Mouse (Mus musculus) adrenal gland, adult 2 months (tissue): ENCODE measurements around the gene Fem1b. TPM values are rescaled to one million over a fixed set of nuclear protein-coding genes. Genes with fewer than 3 reads are reported as not detected.
"Not testable (repeated sequence)": the region's sequence is repeated elsewhere in the genome, so short reads cannot be mapped to it uniquely, and the experiment has no call there.

Experiments used
- DNase-seq: peaks from one replicate; pipeline ENCODE4 v3.0.0; 2021
- polyA plus RNA-seq: library from polyadenylated mRNA; depleted of rRNA; stranded (reverse); fragments of >200 nt; gene quantifications from 2 replicates; pipeline ENCODE4 v1.2.3, GENCODE M21; 2012
- total RNA-seq, 2 experiments: library from RNA; stranded (reverse); gene quantifications; 2 replicates each; pipeline ENCODE4 v1.2.3; 2021

Fem1b gene
- total and polyA plus RNA-seq, 3 experiments = 8.1 to 33.8 (median 31.6) TPM

DNA sequence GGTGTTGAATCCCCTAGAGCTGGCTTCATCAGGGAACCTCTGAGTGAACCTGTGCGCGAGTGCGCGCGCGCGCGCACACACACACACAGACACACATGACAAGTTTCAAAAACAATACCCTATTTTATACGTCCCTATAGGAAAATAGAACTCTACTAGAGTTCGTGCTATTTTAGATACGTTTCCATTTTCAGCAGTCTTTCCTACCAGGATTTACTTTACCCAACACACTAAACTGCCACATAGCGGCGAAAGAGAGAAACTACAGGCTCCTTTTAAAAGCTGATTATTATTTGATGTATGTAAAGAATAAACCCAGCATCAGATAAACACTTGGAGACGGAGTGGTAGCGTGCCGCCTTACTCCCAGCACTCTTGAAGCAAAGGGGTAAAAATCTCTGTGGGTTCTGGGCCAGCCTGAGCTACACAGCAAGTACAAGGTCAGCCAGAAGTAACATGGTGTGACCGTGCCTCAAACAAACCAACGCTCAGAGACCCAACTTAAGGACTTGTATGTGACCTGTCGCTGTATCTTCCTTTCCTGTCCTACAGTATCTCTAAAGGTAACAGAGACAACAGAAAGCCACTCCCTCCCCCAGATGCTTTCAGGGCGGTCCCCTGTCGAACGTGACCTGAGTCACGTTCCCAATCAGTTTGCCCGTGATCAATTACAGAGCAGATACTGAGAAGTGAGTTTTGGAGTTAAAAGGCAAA lies 16.4 kb upstream of the Fem1b start:
- no peak for DNase-seq

DNA sequence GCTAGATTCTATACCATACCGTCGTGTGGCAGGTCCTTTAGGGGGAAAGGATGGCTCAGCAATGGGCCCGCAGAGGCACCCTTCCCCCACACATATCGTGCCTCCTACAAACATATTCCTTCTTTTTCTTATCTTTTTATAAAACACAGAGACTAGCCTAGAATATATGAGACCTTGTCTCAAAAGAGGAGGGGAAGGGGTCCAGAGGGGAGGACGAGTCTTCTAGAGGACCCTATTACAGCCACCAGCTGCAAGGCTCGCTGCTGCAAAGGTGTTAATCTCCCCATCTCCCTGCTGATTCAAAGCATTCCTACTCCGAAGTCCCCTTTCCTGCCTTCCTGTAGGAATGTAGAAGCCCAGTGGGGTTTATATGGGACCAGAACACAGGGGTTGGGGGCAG lies 14.7 kb upstream of the Fem1b start:
- DNase-seq = no peak

DNA sequence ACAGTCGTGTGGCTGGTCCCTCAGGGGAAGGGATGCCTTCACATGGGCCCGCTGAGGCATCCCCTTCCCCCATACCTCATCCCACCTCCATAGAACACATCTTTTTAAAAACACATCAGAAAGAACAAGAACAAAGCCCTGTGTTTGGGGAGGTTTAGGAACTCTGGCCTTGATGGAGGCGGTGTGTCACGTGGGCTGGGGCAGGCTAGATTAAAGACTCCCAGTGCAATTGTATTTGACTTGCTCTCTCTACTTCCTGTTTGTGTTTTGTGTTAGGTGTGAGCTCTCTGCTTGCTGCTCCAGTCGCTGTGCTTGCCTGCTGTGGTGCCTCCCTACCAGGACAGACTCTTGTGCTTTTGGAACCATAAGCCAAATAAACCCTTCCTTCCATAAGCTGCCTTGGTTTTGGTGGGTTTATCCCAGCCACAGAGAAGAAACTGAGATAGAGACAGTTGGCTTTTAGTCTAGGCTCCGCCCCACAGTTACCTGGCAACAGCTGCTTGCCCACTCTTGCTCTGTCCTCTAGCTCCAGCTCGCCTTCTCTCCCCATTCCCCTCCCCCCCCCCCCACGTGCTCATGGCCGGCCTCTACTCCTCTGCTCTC lies 14.2 kb upstream of the Fem1b start:
- DNase-seq = no peak

DNA sequence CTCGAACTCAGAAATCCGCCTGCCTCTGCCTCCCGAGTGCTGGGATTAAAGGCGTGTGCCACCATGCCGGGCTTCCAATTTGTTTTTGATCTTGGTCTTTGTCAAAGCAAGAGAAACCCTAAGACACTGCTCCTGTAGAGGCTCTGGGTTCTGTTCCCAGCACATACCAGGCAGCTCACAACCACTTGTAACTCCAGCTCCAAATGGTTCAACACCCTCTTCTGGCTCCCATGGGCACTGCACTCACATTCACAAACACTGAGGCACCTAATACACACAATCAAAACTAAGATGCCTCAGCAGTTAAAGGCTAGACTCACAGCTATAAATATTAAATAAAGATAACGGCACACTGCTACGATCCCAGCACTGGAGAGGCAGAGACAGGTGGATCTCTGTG lies 10.1 kb upstream of the Fem1b start:
- no peak for DNase-seq

DNA sequence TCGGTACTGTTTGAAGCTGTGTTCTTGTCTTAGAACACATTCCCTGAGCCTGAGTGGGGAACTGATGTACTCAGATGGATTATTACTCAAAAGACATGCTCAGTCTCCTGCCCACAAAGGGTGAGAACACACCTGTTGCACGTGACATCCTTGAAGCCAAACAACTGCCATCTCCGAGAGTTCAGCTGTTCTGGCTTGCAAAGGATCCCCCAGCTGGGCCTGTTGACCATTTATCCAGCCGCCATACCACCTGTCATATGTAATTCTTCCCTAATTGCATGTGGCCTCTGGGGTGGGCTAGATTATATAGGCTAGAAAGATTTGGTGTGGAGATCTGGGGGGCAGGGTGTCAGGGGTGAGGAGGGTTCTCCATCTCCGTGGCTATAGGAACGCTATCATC lies 9.1 kb upstream of the Fem1b start:
- no peak for DNase-seq

DNA sequence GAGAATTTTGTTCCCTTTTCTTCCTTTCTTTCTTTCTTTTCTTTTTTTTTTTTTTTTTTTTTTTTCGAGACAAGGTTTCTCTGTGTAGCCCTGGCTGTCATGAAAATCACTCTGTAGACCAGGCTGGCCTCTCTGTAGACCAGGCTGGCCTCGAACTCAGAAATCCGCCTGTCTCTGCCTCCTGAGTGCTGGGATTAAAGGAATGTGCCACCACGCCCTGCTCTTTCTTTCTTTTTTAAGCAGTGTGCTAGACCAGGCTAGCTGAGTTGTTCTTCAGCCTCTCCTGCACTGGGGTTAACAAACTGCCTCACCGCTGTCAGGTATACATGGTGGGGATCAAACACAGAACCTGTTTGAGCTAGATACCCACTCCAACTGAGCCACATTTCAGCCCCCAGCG lies 8.2 kb upstream of the Fem1b start:
- DNase-seq = not testable (repeated sequence)

DNA sequence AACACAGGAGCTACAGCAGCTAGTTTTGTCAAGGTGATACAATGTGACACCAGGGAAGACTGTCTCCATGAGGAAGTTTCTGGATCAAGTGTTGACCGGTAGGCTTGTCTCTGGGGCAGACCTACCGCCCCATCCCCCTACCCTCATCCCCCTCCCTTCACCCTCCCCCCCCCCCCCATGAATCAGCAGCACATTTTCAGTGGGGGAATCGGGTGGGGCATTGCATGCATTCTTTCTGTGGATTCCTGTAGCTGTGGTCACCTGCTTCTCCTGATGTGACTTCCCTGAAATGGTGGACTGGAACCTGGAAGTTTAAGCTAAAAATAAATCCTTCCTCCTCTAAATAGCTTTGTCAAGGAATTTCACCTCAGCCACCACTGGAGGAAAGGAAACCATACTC lies 7.8 kb upstream of the Fem1b start:
- no peak for DNase-seq

DNA sequence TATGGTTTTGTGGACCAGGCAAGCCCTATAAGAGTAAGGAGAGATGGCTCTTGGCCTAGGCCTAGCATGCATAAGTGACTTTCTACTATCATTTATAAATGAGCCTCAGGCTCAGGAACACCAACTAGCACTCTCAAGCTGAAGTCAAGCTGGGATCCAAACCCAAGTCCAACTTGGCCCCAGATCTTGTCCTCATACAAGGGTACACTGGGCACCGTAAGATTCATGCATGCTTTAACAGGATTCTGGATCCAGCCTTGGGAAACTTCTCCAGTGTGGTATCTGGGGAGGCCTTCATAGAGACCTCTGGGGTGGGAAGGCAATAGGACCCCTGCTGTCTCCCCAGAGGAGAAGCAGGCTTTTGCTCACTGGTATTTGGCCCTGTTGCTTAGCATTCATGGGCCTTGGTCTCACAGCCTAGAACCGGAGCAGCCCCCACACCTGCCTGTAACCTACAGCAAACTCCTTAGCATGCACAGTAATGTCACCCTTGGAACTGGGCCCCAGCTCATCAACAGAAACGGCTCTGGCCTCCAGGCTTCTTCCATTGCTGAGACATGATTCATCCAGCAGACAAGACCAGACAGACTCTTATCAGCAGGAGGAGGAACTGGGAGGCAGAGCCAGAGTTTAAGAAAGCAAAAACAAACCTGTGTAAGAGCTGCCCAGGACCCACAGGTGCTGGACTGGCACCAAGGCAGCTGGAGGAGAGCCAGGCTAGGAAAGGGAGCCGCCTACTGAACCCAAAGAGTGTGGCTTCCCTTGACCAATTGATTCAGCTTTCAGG lies 6.3 kb upstream of the Fem1b start:
- DNase-seq = peak; percentile 30

DNA sequence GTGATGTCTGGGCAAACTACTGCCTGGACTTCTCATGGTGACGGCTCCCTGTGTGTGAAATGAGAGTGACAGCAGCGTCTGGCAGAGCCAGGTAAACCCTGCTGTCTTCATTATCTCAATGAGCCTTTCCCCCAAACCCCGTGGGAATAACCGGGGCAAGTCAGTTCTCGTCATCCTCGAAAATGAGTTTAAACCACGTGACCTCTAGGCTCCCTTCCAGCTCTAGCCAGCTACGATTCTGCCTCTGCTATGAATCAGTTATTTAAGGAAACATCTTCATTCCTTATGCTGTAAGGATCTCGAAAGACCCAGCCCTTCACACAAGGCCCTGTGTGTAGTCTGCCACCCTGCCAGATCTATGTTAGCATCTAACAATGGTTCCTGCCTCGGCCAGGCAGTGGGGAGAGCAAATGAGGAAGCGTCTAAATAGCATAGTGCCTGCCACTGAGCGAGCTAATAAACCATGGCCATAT lies 5.4 kb upstream of the Fem1b start:
- no peak for DNase-seq

DNA sequence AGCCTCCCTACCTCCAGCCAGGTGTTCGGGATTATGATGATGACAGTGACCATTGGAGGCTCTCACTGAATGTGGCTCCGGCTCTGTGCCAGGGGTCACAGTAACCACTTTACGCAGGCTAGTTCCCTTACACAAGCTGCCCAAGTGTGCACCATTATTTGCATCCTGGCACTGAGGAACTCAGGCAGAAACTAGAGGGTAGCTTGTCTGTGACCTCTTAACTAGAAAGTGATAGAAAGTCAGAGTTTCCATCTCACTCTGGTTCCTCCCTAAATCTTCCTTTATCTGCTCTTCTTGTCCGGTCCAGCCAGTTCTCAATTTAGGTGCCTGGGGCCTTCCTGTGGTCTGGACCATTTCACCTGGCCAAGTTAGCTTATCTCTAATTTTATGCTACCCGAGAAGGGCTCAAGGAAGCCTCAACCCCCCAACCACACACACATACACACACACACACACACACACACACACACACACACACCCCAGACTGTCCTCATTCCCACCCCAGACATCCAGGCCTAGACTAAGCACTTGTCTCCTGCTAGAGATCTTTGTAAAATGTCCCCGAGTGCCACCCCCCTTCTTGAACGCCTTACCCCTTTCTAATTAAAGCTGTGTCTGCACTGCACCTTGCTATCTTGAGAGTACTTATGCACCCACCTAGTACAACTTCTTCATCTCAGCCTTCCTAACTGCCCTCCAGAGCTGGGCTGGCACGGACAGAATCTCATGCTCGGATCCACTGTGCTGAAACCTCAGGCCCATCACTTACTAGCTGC lies 4.8 kb upstream of the Fem1b start:
- DNase-seq = no peak

DNA sequence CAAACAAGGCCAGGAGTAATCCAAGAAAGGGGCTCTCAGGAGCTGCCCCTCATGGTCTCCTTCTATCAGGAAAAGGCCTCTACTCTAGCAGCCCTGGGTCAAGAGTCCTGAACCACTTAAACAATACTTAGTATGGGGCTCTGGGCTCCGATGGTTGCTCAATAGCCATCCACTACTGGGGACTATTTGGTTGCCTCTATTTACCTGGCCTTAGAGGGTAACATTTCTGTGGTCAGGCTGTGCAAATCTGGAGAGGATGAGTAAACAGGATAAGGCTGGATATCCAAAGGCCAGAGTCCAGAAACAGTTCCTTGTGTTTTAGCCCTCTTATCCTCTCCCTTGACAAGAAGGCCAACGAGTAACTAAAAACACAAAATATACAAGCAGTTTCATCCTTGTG lies 3.0 kb upstream of the Fem1b start:
- no peak for DNase-seq

DNA sequence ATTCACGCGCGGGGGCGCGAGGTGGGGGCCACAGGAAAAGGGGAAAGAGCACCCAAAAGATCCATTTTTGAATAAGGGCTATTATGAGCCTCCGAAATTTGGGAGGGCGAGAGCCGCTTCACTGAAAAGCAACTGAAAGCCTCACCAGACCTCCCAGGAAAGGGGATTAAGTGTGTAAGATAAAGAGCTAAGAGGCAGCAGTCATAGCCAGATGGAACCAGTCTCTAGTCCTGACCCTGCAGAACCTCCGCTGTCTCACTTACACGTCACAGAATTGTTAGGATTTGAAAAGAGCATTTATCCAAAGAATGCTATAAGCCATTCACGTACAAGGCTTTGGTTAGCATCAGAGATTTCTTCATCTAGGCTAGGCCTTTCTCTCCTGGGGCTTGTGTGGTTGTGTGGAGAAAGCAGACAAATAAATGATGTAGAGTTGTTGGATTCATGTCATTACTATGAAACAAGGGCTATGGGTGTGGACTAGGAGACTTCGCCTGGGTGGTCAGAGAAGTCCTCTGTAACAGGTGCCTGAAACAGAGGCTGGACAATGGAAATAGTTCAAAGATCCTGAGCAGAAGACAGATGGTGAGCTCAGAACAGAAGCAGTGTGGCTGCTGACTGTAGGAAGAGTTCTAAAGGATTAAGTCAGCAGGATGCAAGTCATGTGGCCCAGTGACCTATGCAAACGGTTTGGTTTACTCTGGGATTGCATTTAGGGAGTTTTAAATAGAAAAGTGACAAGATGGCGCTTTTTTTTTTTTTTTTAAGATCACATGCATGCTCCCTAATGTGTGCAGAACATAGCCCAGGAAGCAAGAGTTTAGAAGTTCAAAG lies 699 bp upstream of the Fem1b start:
- DNase-seq = no peak

DNA sequence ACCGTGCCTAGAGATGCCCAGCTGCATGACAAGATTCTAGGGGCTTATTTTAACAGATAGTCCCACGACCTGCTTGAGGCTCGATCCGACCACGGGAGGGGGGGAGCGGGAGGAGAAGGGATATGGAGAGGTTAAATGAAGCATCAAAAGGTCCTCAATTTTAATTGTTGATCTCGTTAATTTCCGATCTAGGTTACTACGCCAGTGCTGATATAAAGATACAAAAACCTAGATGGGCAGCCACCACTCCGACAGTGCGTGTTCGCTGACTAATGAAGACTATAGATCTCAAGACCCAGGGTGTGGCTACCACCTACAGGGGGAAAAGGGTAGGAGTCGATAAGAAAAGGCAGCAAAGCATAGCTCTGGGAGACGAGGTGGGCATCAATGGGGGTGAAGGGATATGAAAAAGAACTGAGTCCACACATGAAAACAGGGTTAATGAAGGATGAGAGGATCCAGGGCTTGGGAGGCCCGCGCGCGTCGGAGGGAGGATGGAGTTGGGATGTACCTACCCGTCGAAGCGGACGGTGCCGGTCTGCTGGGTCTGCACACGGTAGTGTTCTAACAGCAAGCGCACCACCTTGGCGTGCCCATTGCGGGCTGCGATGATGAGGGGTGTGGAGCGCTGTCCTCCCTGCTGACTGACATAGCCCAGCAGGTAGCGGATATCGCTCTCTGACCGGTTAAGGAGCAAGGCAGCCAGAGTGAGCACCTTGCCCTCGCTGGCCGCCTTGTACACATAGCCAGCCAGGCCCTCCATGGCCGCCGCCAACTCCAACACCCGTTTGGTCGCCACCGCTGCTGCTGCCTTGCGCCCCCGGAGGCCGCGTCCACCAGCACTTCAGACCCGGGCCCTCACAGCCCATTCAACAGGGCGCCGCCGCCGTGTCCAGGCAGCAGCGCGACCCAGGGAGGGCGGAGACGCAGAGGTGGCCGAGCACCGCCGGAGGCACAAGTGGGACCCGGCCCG lies 905 bp downstream of the Fem1b start:
- DNase-seq = no peak

DNA sequence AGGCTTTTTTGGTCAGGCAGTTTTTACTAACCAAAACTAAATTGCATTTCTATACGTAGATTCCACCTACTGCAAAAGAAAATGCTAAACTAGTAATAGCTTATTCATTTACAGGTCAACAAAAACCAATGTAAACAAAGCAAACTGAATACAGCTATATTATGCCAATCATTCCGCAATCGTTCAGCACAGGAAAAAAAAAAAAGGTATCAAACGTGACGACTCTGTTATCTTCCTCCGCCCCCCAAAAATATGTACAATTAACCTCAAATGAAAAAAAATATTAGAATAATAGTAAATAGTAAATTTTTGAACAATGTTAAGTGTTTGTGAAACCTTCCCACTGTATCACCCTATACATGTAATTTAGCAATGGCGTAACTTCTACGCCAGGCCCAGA lies 1.6 kb downstream of the Fem1b start:
- DNase-seq = no peak

DNA sequence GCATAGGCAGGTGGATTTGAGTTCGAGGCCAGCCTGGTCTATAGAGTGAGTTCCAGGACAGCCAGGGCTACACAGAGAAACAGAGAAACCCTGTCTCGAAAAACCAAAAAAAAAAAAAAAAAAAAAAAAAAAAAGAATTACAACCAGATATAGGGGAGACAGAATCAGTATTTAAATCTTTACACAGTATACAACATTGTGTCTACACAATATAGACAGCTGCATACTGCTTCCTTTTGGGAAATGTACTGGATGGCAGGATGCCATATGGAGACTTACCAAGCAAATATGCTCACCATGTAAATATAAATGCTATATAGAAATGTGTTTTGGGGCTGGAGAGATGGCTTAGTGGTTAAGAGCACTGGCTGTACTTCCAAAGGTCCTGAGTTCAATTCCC lies 12.5 kb downstream of the Fem1b start:
- not testable (repeated sequence) for DNase-seq

DNA sequence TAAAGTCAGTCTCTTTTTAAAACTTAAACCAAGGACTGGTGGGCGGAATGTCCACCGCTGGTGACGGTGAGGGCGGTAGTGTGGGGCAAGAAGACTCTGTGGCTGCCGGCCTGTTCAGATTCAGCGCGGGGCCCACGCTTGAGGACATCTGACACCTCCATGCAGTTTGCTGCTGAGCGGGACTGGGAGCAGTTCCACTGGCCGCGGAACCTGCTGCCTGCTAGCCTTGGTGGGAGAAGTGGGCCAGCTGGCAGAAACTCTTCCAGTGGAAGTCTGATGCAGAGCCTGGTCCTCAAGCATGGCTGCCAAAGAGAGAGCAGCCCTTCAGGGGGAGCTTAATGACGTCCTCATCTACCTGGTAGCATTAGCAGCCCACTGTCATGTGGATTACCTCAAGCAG lies 21.9 kb downstream of the Fem1b start:
- no peak for DNase-seq

DNA sequence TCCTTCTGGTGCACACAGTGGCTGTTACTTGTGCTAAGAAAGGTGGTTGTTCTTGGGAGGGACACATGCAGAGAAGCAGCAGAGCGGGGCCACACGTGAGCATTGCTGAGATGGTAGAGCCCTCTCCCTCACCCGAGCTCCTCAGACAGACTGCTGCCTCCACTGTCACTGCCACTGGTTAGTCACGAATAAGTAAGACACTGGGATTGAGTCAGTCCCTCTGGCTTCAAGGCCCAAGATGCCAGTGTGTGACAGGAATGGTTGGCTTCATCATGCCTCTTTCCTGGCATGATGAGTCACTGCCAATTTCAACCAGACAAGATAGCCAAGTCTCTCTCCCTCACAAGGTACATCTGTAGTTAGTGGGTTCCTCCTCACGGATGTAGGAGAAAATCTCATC lies 25.0 kb downstream of the Fem1b start:
- DNase-seq = peak; percentile 77

DNA sequence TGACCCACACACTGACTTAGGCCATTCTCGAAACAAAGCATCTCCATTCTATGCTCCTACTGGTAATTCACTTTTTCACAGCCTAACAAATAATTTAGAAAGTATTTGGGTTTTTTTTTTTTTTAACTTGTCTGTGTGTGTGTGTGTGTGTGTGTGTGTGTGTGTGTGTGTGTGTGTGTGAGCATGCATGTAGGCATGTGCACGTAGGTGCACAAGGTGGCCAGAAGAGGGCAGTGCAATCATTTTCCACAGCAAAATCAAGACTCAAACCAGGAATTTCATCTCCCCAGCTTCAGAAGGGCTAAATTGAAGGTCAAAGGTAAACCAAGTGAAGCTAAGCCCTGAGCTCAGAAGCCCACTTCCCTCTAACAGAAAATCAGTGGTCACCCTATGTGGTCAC lies 27.5 kb downstream of the Fem1b start:
- no peak for DNase-seq

DNA sequence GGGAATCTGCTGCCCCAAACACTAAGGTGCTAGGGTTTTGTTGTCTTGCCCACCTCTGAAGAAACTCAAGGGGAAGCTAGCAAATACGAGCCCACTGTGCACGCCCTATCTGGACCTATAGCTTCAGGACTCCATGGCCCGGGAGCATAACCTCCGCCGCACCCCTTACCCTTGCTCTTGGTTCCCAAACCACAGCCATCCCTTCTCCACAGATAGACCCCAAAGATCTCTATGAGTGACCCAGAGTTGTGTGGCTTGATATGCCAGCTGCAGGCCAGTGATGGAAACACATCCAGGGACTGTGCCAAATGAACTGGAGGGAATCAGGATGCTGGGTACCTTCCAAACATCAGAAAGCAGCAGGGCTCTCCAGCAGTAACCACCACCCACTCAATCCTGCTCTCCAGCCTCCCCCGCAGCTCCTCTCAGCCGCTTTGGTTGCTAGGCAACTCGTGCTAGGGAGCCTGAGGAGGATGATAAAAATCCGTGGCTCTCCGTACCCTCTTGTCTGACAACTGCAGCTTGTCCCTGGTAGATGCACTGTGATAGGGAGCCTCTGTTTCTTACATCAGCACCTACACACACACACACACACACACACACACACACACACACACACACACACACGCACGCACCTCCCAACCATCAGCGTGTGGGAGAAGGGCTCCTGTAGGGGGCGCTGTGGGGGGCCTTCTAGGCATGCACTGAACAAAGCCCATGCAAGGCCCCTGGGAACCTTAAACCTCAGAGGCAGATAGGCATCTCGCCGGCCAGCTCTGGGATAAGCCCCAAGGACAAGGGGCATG lies 28.6 kb downstream of the Fem1b start:
- peak; percentile 64 for DNase-seq
